ENCODE assay signal across 8 mouse cellular contexts in genomic region chr14:51090077-51090781, GRCm38 (mm10). TPM values are rescaled to one million over a fixed set of nuclear protein-coding genes. Genes with fewer than 3 reads are reported as not detected.
DNase-seq lines count a peak whose midpoint lies in the region; ATAC-seq lines count a peak whose summit lies in the region.

No protein-coding gene starts in this region.

- H3K4me1 ChIP-seq in hindbrain, embryonic 11.5 days (replicated peaks; ENCODE audit: control insufficient read depth, insufficient read depth, low read length), result no peaks in the 10 kb centered on the region

- no peaks in the 10 kb centered on the region for H3K27me3 ChIP-seq in hindbrain, embryonic 11.5 days (ENCODE audit: control insufficient read depth, insufficient read depth, low read length)

- peak overlapping the region; percentile 58 for H3K27ac ChIP-seq in hindbrain, embryonic 11.5 days (ENCODE audit: low read depth, low read length)

- peak overlapping the region; percentile 56 for H3K4me3 ChIP-seq in hindbrain, embryonic 11.5 days (ENCODE audit: low read depth, low read length)

- peak overlapping the region; percentile 28 for H3K9ac ChIP-seq in hindbrain, embryonic 11.5 days (ENCODE audit: low read depth, low read length)

- WGBS in hindbrain, embryonic 11.5 days, result under 1% methylated on average over 27 of the region's 27 CpGs

- peak overlapping the region; percentile 61 for H3K4me2 ChIP-seq in hindbrain, embryonic 11.5 days (replicated peaks; ENCODE audit: low read depth, low read length)

- H3K9me3 ChIP-seq in hindbrain, embryonic 11.5 days (ENCODE audit: control insufficient read depth, low read length), result no peaks in the 10 kb centered on the region

- no peaks in the 10 kb centered on the region for H3K36me3 ChIP-seq in hindbrain, embryonic 11.5 days (ENCODE audit: control insufficient read depth, insufficient read depth, low read length)

- DNase-seq in MN1 (ENCODE audit: low spot score), result peak; percentile 87
- DNase-seq in cerebellum, adult 8-10 months, result peak; percentile 89
- DNase-seq in forelimb bud, embryonic 11.5 days (ENCODE audit: low read depth, low spot score), result peak; percentile 88
- DNase-seq in hindbrain, embryonic 11.5 days (ENCODE audit: low spot score), result peak; percentile 91
- DNase-seq in layer of hippocampus, postnatal 14 days (ENCODE audit: low spot score in 2 of 2), result peak; percentile 90 to 92
- peak; percentile 88 for DNase-seq in lung, postnatal 10 days
- DNase-seq in ovary, postnatal 14 days (ENCODE audit: low spot score), result peak; percentile 85
- peak; percentile 82 to 84 for DNase-seq in thymus, postnatal 36 days

- peak; percentile 57 for ATAC-seq in hindbrain, embryonic 11.5 days (ENCODE audit: low FRiP score)

RNA-seq across cellular contexts. Expression of gene Rnase4, which starts 0.6 kb away (rescaled TPM):
- polyA plus RNA-seq in hindbrain, embryonic 11.5 days (2014; fragmentation: Nextera tagmentation; extraction: Ambion mirVana), result 17.3 and 19.2 TPM in 2 replicates
- total RNA-seq in layer of hippocampus, postnatal 14 days (2021), result 10 to 100 TPM; 19.8 to 20.8 TPM

RNA-seq across cellular contexts. Expression of gene Ang, which starts 0.7 kb away (rescaled TPM):
- 2.8 and 3.0 TPM in 2 replicates for polyA plus RNA-seq in hindbrain, embryonic 11.5 days (2014; fragmentation: Nextera tagmentation; extraction: Ambion mirVana)
- total RNA-seq in layer of hippocampus, postnatal 14 days (2021), result 1 to 10 TPM; 4.7 to 5.6 TPM

RNA-seq across cellular contexts. Expression of gene Olfr750, which starts 16.0 kb away (rescaled TPM):
- not detected in 2 replicates for polyA plus RNA-seq in hindbrain, embryonic 11.5 days (2014; fragmentation: Nextera tagmentation; extraction: Ambion mirVana)
- total RNA-seq in layer of hippocampus, postnatal 14 days (2021), result not detected

RNA-seq across cellular contexts. Expression of gene Eddm3b, which starts 24.0 kb away (rescaled TPM):
- 0.15 and 0.24 TPM in 2 replicates for polyA plus RNA-seq in hindbrain, embryonic 11.5 days (2014; fragmentation: Nextera tagmentation; extraction: Ambion mirVana)
- not detected for total RNA-seq in layer of hippocampus, postnatal 14 days (2021)

RNA-seq across cellular contexts. Expression of gene Rnase12, which starts 32.8 kb away (rescaled TPM):
- polyA plus RNA-seq in hindbrain, embryonic 11.5 days (2014; fragmentation: Nextera tagmentation; extraction: Ambion mirVana), result not detected in 2 replicates
- not detected for total RNA-seq in layer of hippocampus, postnatal 14 days (2021)

Comparison
In these comparisons a context has a peak if more than half of its experiments do, and no peak if none do; other contexts are left out.
1. Peak in every context shown above with its lines: DNase-seq, ATAC-seq, H3K4me3 ChIP-seq and H3K27ac ChIP-seq.